15 mouse cellular contexts compared by ENCODE assay signal in genomic region chr12:85422536-85422935, GRCm38 (mm10).
"Had no signal": no experiment of that assay in that cellular context is flagged by ENCODE, and none has a peak within 500 bp of the region (broad histone marks: within the 10 kb centered on the region; RNA-seq: fewer than 3 reads in every experiment).

No protein-coding gene starts in this region.

- H3K4me3 ChIP-seq: left cerebral cortex, adult 2 months; limb, embryonic 10.5 days; liver, embryonic 13.5 days; lung, embryonic 15.5 days; midbrain, embryonic 12.5 days; neural tube, embryonic 13.5 days; stomach, embryonic 15.5 days had no signal

- H3K36me3 ChIP-seq: limb, embryonic 10.5 days; liver, embryonic 13.5 days; lung, embryonic 15.5 days; midbrain, embryonic 12.5 days; neural tube, embryonic 13.5 days; stomach, embryonic 15.5 days had no signal

- H3K27ac ChIP-seq: left cerebral cortex, adult 2 months; limb, embryonic 10.5 days; liver, embryonic 13.5 days; lung, embryonic 15.5 days; midbrain, embryonic 12.5 days; neural tube, embryonic 13.5 days; stomach, embryonic 15.5 days had no signal

- ATAC-seq: intestine, embryonic 16.5 days; liver, postnatal 0 days; midbrain, embryonic 16.5 days had no signal

- H3K4me2 ChIP-seq: liver, embryonic 13.5 days; lung, embryonic 15.5 days; midbrain, embryonic 12.5 days; neural tube, embryonic 13.5 days; stomach, embryonic 15.5 days had no signal

- DNase-seq: liver, embryonic 13.5 days; liver, postnatal 0 days; lung, postnatal 14 days; retina, postnatal 1 day; right cerebral cortex, postnatal 14 days; thymus, adult 2 months; thymus, postnatal 25 days had no signal

- H3K9me3 ChIP-seq: limb, embryonic 10.5 days; liver, embryonic 13.5 days; lung, embryonic 15.5 days; midbrain, embryonic 12.5 days; neural tube, embryonic 13.5 days; stomach, embryonic 15.5 days had no signal

- H3K27me3 ChIP-seq: liver, embryonic 13.5 days; lung, embryonic 15.5 days; midbrain, embryonic 12.5 days; neural tube, embryonic 13.5 days; stomach, embryonic 15.5 days had no signal

- H3K4me1 ChIP-seq: liver, embryonic 13.5 days; lung, embryonic 15.5 days; neural tube, embryonic 13.5 days had no signal

- H3K9ac ChIP-seq: liver, embryonic 13.5 days; liver, postnatal 0 days; lung, embryonic 15.5 days; midbrain, embryonic 12.5 days; neural tube, embryonic 13.5 days; stomach, embryonic 15.5 days had no signal
